Mouse (Mus musculus) limb, embryonic 14.5 days (tissue): ENCODE measurements around the gene Noto. TPM values are rescaled to one million over a fixed set of nuclear protein-coding genes. Genes with fewer than 3 reads are reported as not detected.
A peak's percentile ranks its signal among the peaks of the same experiment; 100 is the strongest.

Experiments
- ATAC-seq: fragments of 200-750 bp; cut with Nextera tagmentation; 2 replicates; pipeline ENCODE4 v1.8.0; 2017; ENCODE audit warnings: low read depth, moderate number of reproducible peaks, moderate TSS enrichment; ENCODE audit not compliant: low FRiP score
- DNase-seq: peaks from one replicate; pipeline ENCODE4 v3.0.0-alpha.2; 2015; ENCODE audit warnings: low spot score
- H3K27ac ChIP-seq: fragments of 300-500 bp; sonication (generic); replicated peaks from 2 replicates; pipeline ENCODE4 v1.5.1; 2014; ENCODE audit warnings: low read depth, mild to moderate bottlenecking, low read length, moderate library complexity, mixed read lengths
- H3K27me3 ChIP-seq: fragments of 300-500 bp; sonication (generic); 2 replicates; pipeline ENCODE4 v1.6.1; 2014; ENCODE audit warnings: low read length, mixed read lengths; ENCODE audit not compliant: control insufficient read depth, insufficient read depth
- H3K36me3 ChIP-seq: fragments of 300-500 bp; sonication (generic); 2 replicates; pipeline ENCODE4 v1.6.1; 2014; ENCODE audit warnings: mild to moderate bottlenecking, low read length, moderate library complexity, mixed read lengths; ENCODE audit not compliant: control insufficient read depth, insufficient read depth
- H3K4me1 ChIP-seq: fragments of 300-500 bp; sonication (generic); 2 replicates; pipeline ENCODE4 v1.6.1; 2014; ENCODE audit warnings: antibody characterized with exemption, low read length, mixed read lengths; ENCODE audit not compliant: control insufficient read depth, insufficient read depth
- H3K4me2 ChIP-seq: fragments of 300-500 bp; sonication (generic); replicated peaks from 2 replicates; pipeline ENCODE4 v1.6.1; 2014; ENCODE audit warnings: low read depth, mild to moderate bottlenecking, low read length, moderate library complexity; ENCODE audit not compliant: severe bottlenecking
- H3K4me3 ChIP-seq: fragments of 300-500 bp; sonication (generic); replicated peaks from 2 replicates; pipeline ENCODE4 v1.5.1; 2014; ENCODE audit warnings: low read length
- H3K9ac ChIP-seq: fragments of 300-500 bp; sonication (generic); 2 replicates; pipeline ENCODE4 v1.6.1; 2014; ENCODE audit warnings: mild to moderate bottlenecking, low read depth, low read length, moderate library complexity; ENCODE audit not compliant: severe bottlenecking
- H3K9me3 ChIP-seq: fragments of 300-500 bp; sonication (generic); 2 replicates; pipeline ENCODE4 v1.6.1; 2016; ENCODE audit warnings: low read length; ENCODE audit not compliant: control insufficient read depth
- POLR2A ChIP-seq: fragments of 200-500 bp; IDR thresholded peaks from 2 replicates; pipeline ENCODE4 v1.8.0; 2012; ENCODE audit warnings: inconsistent platforms, mild to moderate bottlenecking, moderate library complexity, borderline replicate concordance; ENCODE audit not compliant: insufficient read depth, insufficient read length; ENCODE audit errors: extremely low read depth
- WGBS: fragments of 180-500 bp; shearing (Covaris S2); extraction: QIAGEN DNeasy Blood & Tissue Kit; methylation state at CpG from one replicate; pipeline ENCODE4 v1.1.7; 2014; 5-methylcytosine and 5-hydroxymethylcytosine counted together
- polyA plus RNA-seq, 2 experiments: library from polyadenylated mRNA; depleted of rRNA in 1 of 2; stranded (reverse) in 1 of 2; unstranded in 1 of 2; fragments of >200 nt; fragmentation: Nextera tagmentation in 1 of 2; extraction: Ambion mirVana in 1 of 2; gene quantifications; 2 replicates each; pipeline versions ENCODE4 v1.2.1 to v1.2.3; 2012 to 2014

Gene Noto
- polyA plus RNA-seq, 2 experiments, result not detected

DNA sequence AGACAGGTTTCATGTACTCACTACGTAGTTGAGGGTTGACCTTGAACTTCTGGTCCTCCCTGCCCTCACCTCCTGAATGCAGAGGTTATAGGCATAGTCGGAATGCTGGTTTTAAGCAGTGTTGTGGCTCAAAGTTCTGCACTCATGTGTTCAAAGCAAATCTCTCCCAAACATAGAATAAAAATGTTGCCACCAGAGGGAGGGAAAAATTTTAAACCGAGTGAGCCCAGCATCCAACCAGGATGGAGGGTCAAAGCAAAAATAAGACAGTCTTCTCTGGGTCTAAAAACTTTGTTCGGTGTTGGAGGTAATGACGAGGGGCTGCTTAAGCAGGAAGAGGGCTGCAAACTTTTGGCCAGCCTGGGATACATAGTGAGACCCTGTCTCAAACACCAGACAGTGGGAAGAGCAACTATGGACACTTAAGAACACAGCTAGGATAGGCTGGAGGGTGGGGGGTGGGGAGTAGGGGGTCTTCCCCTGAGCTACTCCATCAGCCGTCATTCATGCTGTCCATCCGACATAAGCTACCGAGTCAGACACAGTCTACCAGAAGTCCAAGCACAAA is 7.7 kb downstream of the Noto start:
- Histone ChIP-seq H3K4me1 (peaks cover 7% of the 10 kb centered on the region; the same call in 1 of the 2 replicates), H3K9ac (peak overlapping the region; percentile 84), H3K27me3 (no peaks in the 10 kb centered on the region), H3K4me2 (peak overlapping the region; percentile 62), H3K9me3 (no peaks in the 10 kb centered on the region), H3K4me3 (peak overlapping the region; percentile 83), H3K36me3 (no peaks in the 10 kb centered on the region), H3K27ac (0 out of 2 replicates have a peak overlapping the region, but pooled peaks have one; percentile 41)
- TF ChIP-seq POLR2A, result no peak
- DNase-seq (no peak), ATAC-seq (peak; percentile 25)
- WGBS, result 49% methylated on average over 8 of the region's 8 CpGs

DNA sequence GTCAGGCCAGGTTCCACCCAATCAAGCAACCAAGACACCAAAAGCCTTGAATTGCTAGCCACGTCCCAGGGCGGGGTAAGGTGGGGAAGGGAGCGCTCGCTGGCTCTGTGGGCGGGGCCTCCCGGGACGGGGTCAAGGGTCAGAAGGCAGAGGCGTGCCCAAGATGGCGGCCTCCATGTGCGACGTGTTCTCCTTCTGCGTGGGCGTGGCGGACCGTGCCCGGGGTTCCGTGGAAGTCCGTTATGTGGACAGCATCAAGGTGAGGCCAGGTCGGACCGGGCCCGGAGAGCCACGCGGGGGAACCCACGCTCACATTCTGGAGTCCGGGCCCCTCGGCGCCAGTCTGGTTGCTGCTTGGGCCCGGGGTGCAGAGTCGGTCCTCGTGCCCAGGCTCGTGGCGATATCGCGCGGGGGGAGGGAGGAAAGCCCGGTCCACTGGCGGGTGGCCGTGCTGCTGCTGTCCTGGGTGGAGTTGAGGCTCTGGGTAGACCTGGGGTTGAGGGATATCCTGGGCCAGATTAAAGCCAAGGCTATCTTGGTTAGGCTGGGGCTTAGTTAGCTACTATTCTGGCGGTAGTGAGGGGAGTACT is 8.3 kb downstream of the Noto start, which contains the start of gene Smyd5:
Gene Smyd5 (plus strand): TSS at position 148 of the 590 bp plus-strand sequence.
- no peak for TF ChIP-seq POLR2A
- Histone ChIP-seq H3K4me3 (peak within 1 kb of the TSS; percentile 83), H3K9ac (peak within 1 kb of the TSS; percentile 84), H3K27me3 (no peaks in the 10 kb centered on the region), H3K4me1 (peaks cover 7% of the 10 kb centered on the region; the same call in 1 of the 2 replicates), H3K4me2 (peak within 1 kb of the TSS; percentile 62), H3K36me3 (no peaks in the 10 kb centered on the region), H3K27ac (0 out of 2 replicates have a peak within 1 kb of the TSS, but pooled peaks have one; percentile 41), H3K9me3 (no peaks in the 10 kb centered on the region)
- 1% methylated on average over 39 of the region's 39 CpGs for WGBS
- DNase-seq, result peak; percentile 74
- ATAC-seq, result peak; percentile 89

DNA sequence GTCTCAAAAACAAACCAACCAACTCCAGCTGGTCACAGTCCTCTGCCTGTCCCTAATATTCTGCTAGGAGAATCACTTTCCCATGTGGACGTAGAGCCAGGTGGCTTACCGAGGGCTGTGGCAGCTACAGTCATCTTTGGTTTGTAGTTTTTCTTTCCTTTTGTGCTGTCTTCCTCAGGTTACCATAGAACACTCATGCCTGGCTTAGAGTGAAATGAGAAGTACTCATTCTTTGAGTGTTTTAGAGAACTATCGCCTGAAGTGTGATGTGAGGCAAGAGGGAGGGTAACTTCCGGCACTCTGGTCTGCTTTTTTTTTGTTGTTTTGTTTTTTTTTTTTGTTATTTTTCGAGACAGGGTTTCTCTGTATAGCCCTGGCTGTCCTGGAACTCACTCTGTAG is 10.2 kb downstream of the Noto start:
- Histone ChIP-seq H3K4me3 (no peak overlapping the region), H3K4me2 (no peak overlapping the region), H3K27ac (no peak overlapping the region), H3K4me1 (peaks cover 7% of the 10 kb centered on the region; the same call in 1 of the 2 replicates), H3K36me3 (peaks cover 9% of the 10 kb centered on the region), H3K27me3 (no peaks in the 10 kb centered on the region), H3K9me3 (no peaks in the 10 kb centered on the region), H3K9ac (no peak overlapping the region)
- ATAC-seq (no peak), DNase-seq (no peak)
- no peak for TF ChIP-seq POLR2A
- WGBS, result 78% methylated on average over 5 of the region's 5 CpGs

DNA sequence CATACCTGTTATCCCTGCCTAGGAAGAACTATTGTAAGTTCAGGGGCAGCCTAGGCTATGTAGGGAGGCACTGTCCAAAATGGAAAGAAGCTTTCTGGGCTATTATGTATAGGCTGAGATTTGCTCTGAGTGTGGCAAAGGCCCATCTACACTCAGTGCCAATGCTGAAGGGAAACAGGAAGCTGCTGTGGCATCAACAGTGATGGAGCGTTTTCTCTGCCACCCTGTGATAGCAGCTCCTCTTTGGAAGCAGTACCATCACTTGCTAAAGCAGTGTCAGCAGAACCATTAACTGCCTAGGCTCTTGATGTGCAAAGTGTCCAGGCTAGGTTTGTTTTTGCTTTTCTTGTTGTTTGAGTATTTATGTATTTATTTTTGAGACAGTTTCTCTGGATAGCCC is 12.5 kb downstream of the Noto start:
- H3K27me3 ChIP-seq, result no peaks in the 10 kb centered on the region
- ATAC-seq (no peak), DNase-seq (no peak)
- H3K9me3 ChIP-seq, result no peaks in the 10 kb centered on the region
- TF ChIP-seq POLR2A, result no peak
- H3K4me3 ChIP-seq, result no peak overlapping the region
- H3K4me2 ChIP-seq, result no peak overlapping the region
- no peak overlapping the region for H3K27ac ChIP-seq
- H3K4me1 ChIP-seq, result peaks cover 7% of the 10 kb centered on the region; the same call in 1 of the 2 replicates
- WGBS, result 92% methylated on average over 1 of the region's 1 CpGs
- H3K9ac ChIP-seq, result no peak overlapping the region
- H3K36me3 ChIP-seq, result peaks cover 31% of the 10 kb centered on the region

DNA sequence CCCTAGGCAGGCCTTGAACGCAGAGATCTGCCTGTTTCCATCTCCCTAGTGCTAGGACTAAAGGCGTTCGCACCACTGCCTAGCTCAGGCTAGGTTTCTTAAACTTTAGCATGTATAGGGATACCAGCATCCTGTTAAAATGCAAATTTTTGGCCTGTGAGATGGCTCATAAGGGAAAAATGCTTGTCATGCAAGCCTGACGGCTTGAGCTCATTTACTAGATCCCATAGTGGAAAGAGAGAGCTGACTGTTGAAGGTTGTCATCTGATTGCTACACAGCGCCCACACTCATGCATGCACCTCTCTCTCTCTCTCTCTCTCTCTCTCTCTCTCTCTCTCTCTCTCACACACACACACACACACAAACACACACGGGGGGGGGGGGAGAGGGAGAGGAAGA is 12.9 kb downstream of the Noto start:
- H3K4me3 ChIP-seq, result no peak overlapping the region
- no peak overlapping the region for H3K4me2 ChIP-seq
- no peak overlapping the region for H3K27ac ChIP-seq
- TF ChIP-seq POLR2A, result no peak
- WGBS, result 86% methylated on average over 5 of the region's 6 CpGs
- peaks cover 5% of the 10 kb centered on the region; the same call in 1 of the 2 replicates for H3K4me1 ChIP-seq
- no peaks in the 10 kb centered on the region for H3K27me3 ChIP-seq
- ATAC-seq (no peak), DNase-seq (no peak)
- H3K9ac ChIP-seq, result no peak overlapping the region
- no peaks in the 10 kb centered on the region for H3K9me3 ChIP-seq
- peaks cover 35% of the 10 kb centered on the region for H3K36me3 ChIP-seq
